Mouse (Mus musculus) limb, embryonic 10.5 days (tissue): ENCODE results near the gene Emx1. TPM values are rescaled to one million over a fixed set of nuclear protein-coding genes. Genes with fewer than 3 reads are reported as not detected.

ENCODE experiments used
- DNase-seq: peaks from one replicate; pipeline ENCODE4 v3.0.0-alpha.2; 2017; ENCODE audit warnings: low spot score
- H3K27ac ChIP-seq: fragments of 300-500 bp; sonication (generic); 2 replicates; pipeline ENCODE4 v1.5.1; 2016; ENCODE audit warnings: mild to moderate bottlenecking
- H3K27me3 ChIP-seq: fragments of 300-500 bp; sonication (generic); 2 replicates; pipeline ENCODE4 v1.6.1; 2016; ENCODE audit warnings: low read depth, mild to moderate bottlenecking; ENCODE audit not compliant: poor library complexity, severe bottlenecking
- H3K36me3 ChIP-seq: fragments of 300-500 bp; sonication (generic); 2 replicates; pipeline ENCODE4 v1.6.1; 2016; ENCODE audit warnings: mild to moderate bottlenecking, moderate library complexity
- H3K4me1 ChIP-seq: fragments of 300-500 bp; sonication (generic); 2 replicates; pipeline ENCODE4 v1.6.1; 2016
- H3K4me3 ChIP-seq: fragments of 300-500 bp; sonication (generic); 2 replicates; pipeline ENCODE4 v1.5.1; 2016; ENCODE audit warnings: mild to moderate bottlenecking, moderate library complexity
- H3K9me3 ChIP-seq: fragments of 300-500 bp; sonication (generic); replicated peaks from 2 replicates; pipeline ENCODE4 v1.6.1; 2016; ENCODE audit warnings: mild to moderate bottlenecking
- WGBS: fragments of 180-500 bp; shearing (Covaris S2); methylation state at CpG from one replicate; pipeline ENCODE4 v1.1.7; 2016; 5-methylcytosine and 5-hydroxymethylcytosine counted together
- polyA plus RNA-seq: library from polyadenylated mRNA; unstranded; fragments of >200 nt; fragmentation: Nextera tagmentation; extraction: Ambion mirVana; gene quantifications from 2 replicates; pipeline ENCODE4 v1.2.1, GENCODE M21; 2016

Gene Emx1
- polyA plus RNA-seq, 1 experiment from 2014 or later = 1.8 TPM

DNA sequence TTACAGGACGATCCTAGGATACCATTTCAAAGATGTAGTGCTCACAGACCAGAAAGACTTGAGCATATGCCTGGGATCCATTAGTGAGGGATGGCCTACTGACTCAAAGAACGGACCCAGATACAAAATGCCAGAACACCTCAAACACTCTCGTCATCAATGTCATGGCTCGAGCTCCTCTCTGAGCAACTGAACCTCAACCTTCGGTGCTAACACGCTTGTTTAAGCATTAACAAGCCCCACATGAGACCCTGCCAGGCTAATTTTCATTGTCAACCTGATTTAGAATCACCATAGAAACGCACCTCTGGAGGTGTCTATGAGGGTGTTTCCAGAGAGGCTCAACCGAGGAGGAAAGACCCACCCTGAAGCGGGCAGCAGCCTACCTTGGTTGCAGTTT is 62.6 kb downstream of the Emx1 start:
- Histone ChIP-seq H3K36me3 (no peaks in the 10 kb centered on the region), H3K9me3 (no peaks in the 10 kb centered on the region; the same call in 1 of the 2 replicates), H3K4me3 (no peak overlapping the region), H3K27me3 (peaks cover 7% of the 10 kb centered on the region; the same call in 1 of the 2 replicates), H3K27ac (no peak overlapping the region), H3K4me1 (peaks cover 23% of the 10 kb centered on the region)
- DNase-seq = no peak
- WGBS = 84% methylated on average over 9 of the region's 9 CpGs

DNA sequence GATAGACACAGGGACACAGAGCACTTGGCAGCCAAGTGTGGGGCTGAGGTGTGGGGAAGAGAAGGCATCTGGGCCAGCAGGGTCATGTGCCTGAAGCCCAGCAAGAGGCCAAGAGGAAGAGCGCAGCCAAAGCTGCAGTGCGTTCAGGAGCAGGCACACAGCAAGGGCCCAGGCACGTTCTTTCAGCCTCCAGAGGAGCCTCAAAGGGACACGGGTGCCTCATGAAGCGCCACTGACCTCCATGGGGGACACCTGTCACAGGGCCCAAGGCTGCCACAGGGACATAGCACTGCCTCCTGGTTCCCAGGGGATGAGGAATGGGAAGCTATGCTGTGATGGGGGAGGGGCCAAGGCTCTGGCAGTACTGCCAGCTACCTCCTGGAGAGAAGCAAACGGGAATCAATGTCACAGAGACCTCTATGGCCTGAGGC is 63.6 kb downstream of the Emx1 start:
- 32% methylated on average over 6 of the region's 6 CpGs for WGBS
- no peak overlapping the region for H3K4me3 ChIP-seq

DNA sequence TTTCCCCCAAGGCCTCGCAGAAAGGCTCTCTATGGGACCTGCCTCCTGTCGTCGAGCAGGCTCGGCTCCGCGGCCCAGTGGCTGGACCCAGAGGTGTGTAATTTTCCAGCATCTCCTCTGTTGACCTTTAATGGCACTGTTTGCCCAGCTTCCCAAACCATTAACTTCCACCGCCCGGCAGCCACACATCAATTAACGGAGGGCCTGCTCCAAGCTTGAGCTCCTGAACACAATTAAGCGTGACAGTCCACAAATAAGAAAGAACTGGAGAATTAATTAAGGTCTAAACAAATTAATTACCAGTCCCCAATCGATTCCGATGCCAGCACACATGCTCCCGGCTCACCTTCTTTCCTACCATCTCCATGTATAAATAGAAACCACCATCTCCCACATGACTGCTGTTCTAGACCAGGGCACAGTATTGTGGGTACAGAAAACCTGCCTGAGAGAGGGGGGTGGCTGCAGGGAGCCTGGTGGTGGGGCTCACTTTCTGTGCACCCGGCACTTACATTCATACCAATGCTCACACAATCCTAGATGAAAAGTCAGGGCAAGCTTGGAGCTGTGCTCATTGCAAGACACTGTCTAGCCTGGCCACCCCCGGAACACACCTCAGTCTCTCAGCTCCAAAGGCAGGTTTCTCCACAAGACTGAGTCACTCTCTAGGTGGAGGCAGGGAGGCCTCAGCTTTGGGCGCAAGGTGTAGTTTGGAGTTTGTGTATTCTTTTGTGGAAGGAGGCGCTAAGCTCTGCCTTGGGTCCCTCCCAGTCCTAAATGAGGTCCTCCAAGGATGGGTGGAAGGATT is 65.2 kb downstream of the Emx1 start:
- no peak for DNase-seq
- no peak overlapping the region for H3K4me3 ChIP-seq
- H3K9me3 ChIP-seq = no peaks in the 10 kb centered on the region
- H3K4me1 ChIP-seq = peaks cover 23% of the 10 kb centered on the region
- no peaks in the 10 kb centered on the region for H3K36me3 ChIP-seq
- 0 out of 2 replicates have a peak overlapping the region, but pooled peaks have one; percentile 15 for H3K27ac ChIP-seq
- 80% methylated on average over 17 of the region's 17 CpGs for WGBS
- H3K27me3 ChIP-seq = peaks cover 22% of the 10 kb centered on the region; the same call in 1 of the 2 replicates

More for the DNA sequence above, 63.6 kb downstream of the Emx1 start:
- H3K4me1 ChIP-seq = peaks cover 23% of the 10 kb centered on the region
- peaks cover 7% of the 10 kb centered on the region; the same call in 1 of the 2 replicates for H3K27me3 ChIP-seq
- H3K36me3 ChIP-seq = no peaks in the 10 kb centered on the region
- H3K27ac ChIP-seq = no peak overlapping the region
- DNase-seq = no peak
- H3K9me3 ChIP-seq = no peaks in the 10 kb centered on the region

DNA sequence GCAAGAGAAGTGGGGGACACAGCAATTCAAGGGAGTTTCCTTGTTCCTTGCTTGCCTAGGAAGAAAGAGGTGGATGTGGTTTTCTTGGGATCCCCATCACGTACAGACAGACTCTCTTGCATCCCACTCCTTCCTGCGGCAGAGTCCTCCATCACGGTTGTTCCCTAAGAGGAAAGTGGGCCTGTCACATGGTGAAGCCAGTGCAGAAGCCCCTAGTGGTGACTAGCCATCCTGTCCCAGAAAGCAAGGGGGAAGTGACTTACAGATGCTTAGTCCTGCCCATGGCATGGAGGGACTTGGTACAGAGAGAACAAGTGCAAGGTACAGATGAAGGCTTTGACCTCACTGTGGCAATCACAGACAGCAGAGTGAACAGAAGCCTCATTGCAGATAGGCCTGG is 66.0 kb downstream of the Emx1 start:
- H3K4me1 ChIP-seq = peaks cover 23% of the 10 kb centered on the region
- 78% methylated on average over 3 of the region's 3 CpGs for WGBS
- no peak overlapping the region for H3K4me3 ChIP-seq
- H3K27me3 ChIP-seq = peaks cover 29% of the 10 kb centered on the region
- H3K36me3 ChIP-seq = no peaks in the 10 kb centered on the region
- H3K9me3 ChIP-seq = no peaks in the 10 kb centered on the region
- H3K27ac ChIP-seq = no peak overlapping the region
- no peak for DNase-seq

Other genes starting within 250 kb of the Emx1 start
- gene Exoc6b, start 117.9 kb upstream of the Emx1 start, polyA plus RNA-seq = 18.4 and 24.6 TPM in 2 replicates
- gene Spr, start 49.7 kb upstream of the Emx1 start, polyA plus RNA-seq = 52.5 and 64.9 TPM in 2 replicates
- gene Sfxn5, start 146.0 kb downstream of the Emx1 start, polyA plus RNA-seq = 6.4 and 6.5 TPM in 2 replicates
- 3.2 and 4.3 TPM in 2 replicates for gene Rab11fip5, start 187.2 kb downstream of the Emx1 start, polyA plus RNA-seq
- gene Noto, start 236.4 kb downstream of the Emx1 start, polyA plus RNA-seq = not detected in 2 replicates
- gene Smyd5, start 244.6 kb downstream of the Emx1 start, polyA plus RNA-seq = 88.0 and 104 TPM in 2 replicates